Mouse (Mus musculus): ENCODE data around the gene Rbak. TPM values are rescaled to one million over a fixed set of nuclear protein-coding genes. Genes with fewer than 3 reads are reported as not detected.
A peak's percentile ranks its signal among the peaks of the same experiment; 100 is the strongest.
"Not testable (repeated sequence)": the region's sequence is repeated elsewhere in the genome, so short reads cannot be mapped to it uniquely, and the experiment has no call there.

Gene Rbak
- 1.4 and 1.5 TPM in 2 replicates for polyA plus RNA-seq (2015; fragmentation: Nextera tagmentation; extraction: Ambion mirVana)

GRCm38 (mm10) chr5:143180255-143181076 is at the start of gene Rbak, which contains the start of gene Spdye4b:
Gene Rbak (minus strand): TSS chr5:143180775.
Gene Spdye4b (plus strand): TSS chr5:143181017.
- Histone ChIP-seq H3K27ac (ENCODE audit: low read length) (peak within 1 kb of the TSS; percentile 17; the same call in 1 of the 2 replicates), H3K4me3 (ENCODE audit: low read depth, low read length) (peak within 1 kb of the TSS; percentile 68), H3K4me2 (ENCODE audit: low read depth, low read length) (peak within 1 kb of the TSS; percentile 74), H3K4me1 (ENCODE audit: control insufficient read depth, low read depth, low read length) (peaks cover 6% of the 10 kb centered on the region), H3K27me3 (ENCODE audit: control insufficient read depth, insufficient read depth, low read depth, low read length) (no peaks in the 10 kb centered on the region), H3K36me3 (ENCODE audit: control insufficient read depth, insufficient read depth) (peaks cover 20% of the 10 kb centered on the region), H3K9ac (ENCODE audit: low read depth, low read length) (peak within 1 kb of the TSS; percentile 65), H3K9me3 (replicated peaks; ENCODE audit: control insufficient read depth, low read length) (no peaks in the 10 kb centered on the region)
- WGBS (ENCODE audit: insufficient replicate concordance) = 1% methylated on average over 58 of the region's 58 CpGs
- ATAC-seq (ENCODE audit: low read depth) = peak; percentile 92

- Histone ChIP-seq H3K27me3 (ENCODE audit: control insufficient read depth, insufficient read depth, low read depth, low read length) (no peaks in the 10 kb centered on the region), H3K4me1 (ENCODE audit: control insufficient read depth, low read depth, low read length) (no peaks in the 10 kb centered on the region), H3K4me2 (ENCODE audit: low read depth, low read length) (no peak within 1 kb of the TSS), H3K4me3 (ENCODE audit: low read depth, low read length) (no peak within 1 kb of the TSS), H3K9ac (ENCODE audit: low read depth, low read length) (no peak within 1 kb of the TSS), H3K9me3 (replicated peaks; ENCODE audit: control insufficient read depth, low read length) (no peaks in the 10 kb centered on the region), H3K36me3 (ENCODE audit: control insufficient read depth, insufficient read depth) (no peaks in the 10 kb centered on the region), H3K27ac (ENCODE audit: low read length) (no peak within 1 kb of the TSS)
- ATAC-seq (ENCODE audit: low read depth) = no peak
- 51% methylated on average over 3 of the region's 3 CpGs for WGBS (ENCODE audit: insufficient replicate concordance)
Observed at GRCm38 (mm10) chr5:143226790-143227189, 46.2 kb upstream of the Rbak start, which contains the start of gene Spdye4a. Gene Spdye4a (minus strand): TSS chr5:143226890.

- WGBS (ENCODE audit: insufficient replicate concordance) = 50% methylated on average over 1 of the region's 1 CpGs
- no peaks in the 10 kb centered on the region for H3K27me3 ChIP-seq (ENCODE audit: control insufficient read depth, insufficient read depth, low read depth, low read length)
- H3K9me3 ChIP-seq (replicated peaks; ENCODE audit: control insufficient read depth, low read length) = no peaks in the 10 kb centered on the region
- no peak overlapping the region for H3K27ac ChIP-seq (ENCODE audit: low read length)
- H3K4me3 ChIP-seq (ENCODE audit: low read depth, low read length) = no peak overlapping the region
- H3K36me3 ChIP-seq (ENCODE audit: control insufficient read depth, insufficient read depth) = no peaks in the 10 kb centered on the region
- no peak for ATAC-seq (ENCODE audit: low read depth)
- no peak overlapping the region for H3K9ac ChIP-seq (ENCODE audit: low read depth, low read length)
- no peaks in the 10 kb centered on the region for H3K4me1 ChIP-seq (ENCODE audit: control insufficient read depth, low read depth, low read length)
- no peak overlapping the region for H3K4me2 ChIP-seq (ENCODE audit: low read depth, low read length)
Observed at GRCm38 (mm10) chr5:143222287-143222686, 41.7 kb upstream of the Rbak start.

GRCm38 (mm10) chr5:143220996-143221395 is 40.4 kb upstream of the Rbak start:
- no peaks in the 10 kb centered on the region for H3K4me1 ChIP-seq (ENCODE audit: control insufficient read depth, low read depth, low read length)
- no peak overlapping the region for H3K9ac ChIP-seq (ENCODE audit: low read depth, low read length)
- no peak overlapping the region for H3K4me3 ChIP-seq (ENCODE audit: low read depth, low read length)
- WGBS (ENCODE audit: insufficient replicate concordance) = 57% methylated on average over 5 of the region's 5 CpGs
- no peaks in the 10 kb centered on the region for H3K9me3 ChIP-seq (replicated peaks; ENCODE audit: control insufficient read depth, low read length)
- no peaks in the 10 kb centered on the region for H3K27me3 ChIP-seq (ENCODE audit: control insufficient read depth, insufficient read depth, low read depth, low read length)
- H3K4me2 ChIP-seq (ENCODE audit: low read depth, low read length) = no peak overlapping the region
- ATAC-seq (ENCODE audit: low read depth) = no peak
- H3K27ac ChIP-seq (ENCODE audit: low read length) = no peak overlapping the region
- H3K36me3 ChIP-seq (ENCODE audit: control insufficient read depth, insufficient read depth) = no peaks in the 10 kb centered on the region

- Histone ChIP-seq H3K9ac (ENCODE audit: low read depth, low read length) (no peak overlapping the region), H3K9me3 (replicated peaks; ENCODE audit: control insufficient read depth, low read length) (no peaks in the 10 kb centered on the region), H3K4me2 (ENCODE audit: low read depth, low read length) (no peak overlapping the region), H3K4me3 (ENCODE audit: low read depth, low read length) (no peak overlapping the region), H3K36me3 (ENCODE audit: control insufficient read depth, insufficient read depth) (no peaks in the 10 kb centered on the region), H3K27me3 (ENCODE audit: control insufficient read depth, insufficient read depth, low read depth, low read length) (no peaks in the 10 kb centered on the region), H3K27ac (ENCODE audit: low read length) (no peak overlapping the region), H3K4me1 (ENCODE audit: control insufficient read depth, low read depth, low read length) (no peaks in the 10 kb centered on the region)
- 49% methylated on average over 2 of the region's 2 CpGs for WGBS (ENCODE audit: insufficient replicate concordance)
- ATAC-seq (ENCODE audit: low read depth) = no peak
Observed at GRCm38 (mm10) chr5:143213832-143214231, 33.3 kb upstream of the Rbak start.

- no peaks in the 10 kb centered on the region for H3K4me1 ChIP-seq (ENCODE audit: control insufficient read depth, low read depth, low read length)
- H3K36me3 ChIP-seq (ENCODE audit: control insufficient read depth, insufficient read depth) = no peaks in the 10 kb centered on the region
- 57% methylated on average over 3 of the region's 3 CpGs for WGBS (ENCODE audit: insufficient replicate concordance)
- H3K27me3 ChIP-seq (ENCODE audit: control insufficient read depth, insufficient read depth, low read depth, low read length) = no peaks in the 10 kb centered on the region
- H3K4me2 ChIP-seq (ENCODE audit: low read depth, low read length) = no peak overlapping the region
- no peak for ATAC-seq (ENCODE audit: low read depth)
- no peak overlapping the region for H3K27ac ChIP-seq (ENCODE audit: low read length)
- H3K9ac ChIP-seq (ENCODE audit: low read depth, low read length) = no peak overlapping the region
- no peak overlapping the region for H3K4me3 ChIP-seq (ENCODE audit: low read depth, low read length)
- no peaks in the 10 kb centered on the region; the same call in 1 of the 2 replicates for H3K9me3 ChIP-seq (replicated peaks; ENCODE audit: control insufficient read depth, low read length)
Observed at GRCm38 (mm10) chr5:143205015-143205414, 24.4 kb upstream of the Rbak start.

- no peak for ATAC-seq (ENCODE audit: low read depth)
- no peak overlapping the region for H3K27ac ChIP-seq (ENCODE audit: low read length)
- WGBS (ENCODE audit: insufficient replicate concordance) = 55% methylated on average over 4 of the region's 4 CpGs
- H3K9ac ChIP-seq (ENCODE audit: low read depth, low read length) = no peak overlapping the region
- H3K27me3 ChIP-seq (ENCODE audit: control insufficient read depth, insufficient read depth, low read depth, low read length) = no peaks in the 10 kb centered on the region
- no peak overlapping the region for H3K4me2 ChIP-seq (ENCODE audit: low read depth, low read length)
- H3K36me3 ChIP-seq (ENCODE audit: control insufficient read depth, insufficient read depth) = no peaks in the 10 kb centered on the region
- H3K4me3 ChIP-seq (ENCODE audit: low read depth, low read length) = no peak overlapping the region
- no peaks in the 10 kb centered on the region for H3K9me3 ChIP-seq (replicated peaks; ENCODE audit: control insufficient read depth, low read length)
- no peaks in the 10 kb centered on the region for H3K4me1 ChIP-seq (ENCODE audit: control insufficient read depth, low read depth, low read length)
Observed at GRCm38 (mm10) chr5:143196506-143196905, 15.9 kb upstream of the Rbak start.

GRCm38 (mm10) chr5:143195166-143195565 is 14.6 kb upstream of the Rbak start:
- no peaks in the 10 kb centered on the region for H3K27me3 ChIP-seq (ENCODE audit: control insufficient read depth, insufficient read depth, low read depth, low read length)
- H3K36me3 ChIP-seq (ENCODE audit: control insufficient read depth, insufficient read depth) = no peaks in the 10 kb centered on the region
- H3K4me2 ChIP-seq (ENCODE audit: low read depth, low read length) = no peak overlapping the region
- H3K9ac ChIP-seq (ENCODE audit: low read depth, low read length) = no peak overlapping the region
- WGBS (ENCODE audit: insufficient replicate concordance) = 45% methylated on average over 2 of the region's 2 CpGs
- H3K9me3 ChIP-seq (replicated peaks; ENCODE audit: control insufficient read depth, low read length) = no peaks in the 10 kb centered on the region
- no peak for ATAC-seq (ENCODE audit: low read depth)
- H3K4me1 ChIP-seq (ENCODE audit: control insufficient read depth, low read depth, low read length) = no peaks in the 10 kb centered on the region
- no peak overlapping the region for H3K27ac ChIP-seq (ENCODE audit: low read length)
- no peak overlapping the region for H3K4me3 ChIP-seq (ENCODE audit: low read depth, low read length)

GRCm38 (mm10) chr5:143194747-143195146 is 14.2 kb upstream of the Rbak start:
- H3K9ac ChIP-seq (ENCODE audit: low read depth, low read length); H3K27ac ChIP-seq (ENCODE audit: low read length); H3K4me2 ChIP-seq (ENCODE audit: low read depth, low read length); ATAC-seq (ENCODE audit: low read depth); H3K9me3 ChIP-seq (replicated peaks; ENCODE audit: control insufficient read depth, low read length); H3K4me3 ChIP-seq (ENCODE audit: low read depth, low read length); H3K4me1 ChIP-seq (ENCODE audit: control insufficient read depth, low read depth, low read length); H3K36me3 ChIP-seq (ENCODE audit: control insufficient read depth, insufficient read depth); H3K27me3 ChIP-seq (ENCODE audit: control insufficient read depth, insufficient read depth, low read depth, low read length): not testable (repeated sequence)
- WGBS (ENCODE audit: insufficient replicate concordance) = 37% methylated on average over 8 of the region's 8 CpGs
